Mouse (Mus musculus) spleen, adult 2 months (tissue): ENCODE measurements around the gene Lpp.

Experiments
- CTCF ChIP-seq: fragments of 200-500 bp; IDR thresholded peaks from 2 replicates; pipeline ENCODE4 v1.5.1; 2011; ENCODE audit warnings: mild to moderate bottlenecking, inconsistent platforms; ENCODE audit not compliant: insufficient read depth, insufficient read length, insufficient replicate concordance; ENCODE audit errors: extremely low read depth
- POLR2A ChIP-seq: fragments of 200-500 bp; IDR thresholded peaks from 2 replicates; pipeline ENCODE4 v1.6.1; 2011; ENCODE audit warnings: low read depth, low read length, inconsistent platforms

- TF ChIP-seq CTCF = no peak
- no peak for TF ChIP-seq POLR2A
Observed at GRCm38 (mm10) chr16:24474781-24475180, 81.5 kb downstream of the Lpp start.
